Mouse (Mus musculus): Measurements from ENCODE around the gene Gm42791.

- TF ChIP-seq CTCF (conservative IDR thresholded peaks at IDR 0.05; ENCODE audit: insufficient read depth, insufficient read length, low read depth, low read length) (no peak), POLR2A (IDR thresholded peaks at IDR 0.05; ENCODE audit: low read depth, low read length) (no peak)
Measured at GRCm38 (mm10) chr5:148956091-148956490, 38.9 kb downstream of the Gm42791 start.
